Mouse (Mus musculus): ENCODE results near the gene Ptk7. TPM values are rescaled to one million over a fixed set of nuclear protein-coding genes. Genes with fewer than 3 reads are reported as not detected.
A peak's percentile ranks its signal among the peaks of the same experiment; 100 is the strongest.

Gene Ptk7
- 0.12 and 0.20 TPM in 2 replicates for total RNA-seq (2014; fragmentation: Nextera tagmentation)
- 0.14 and 0.53 TPM in 2 replicates for total RNA-seq (2017)

DNA sequence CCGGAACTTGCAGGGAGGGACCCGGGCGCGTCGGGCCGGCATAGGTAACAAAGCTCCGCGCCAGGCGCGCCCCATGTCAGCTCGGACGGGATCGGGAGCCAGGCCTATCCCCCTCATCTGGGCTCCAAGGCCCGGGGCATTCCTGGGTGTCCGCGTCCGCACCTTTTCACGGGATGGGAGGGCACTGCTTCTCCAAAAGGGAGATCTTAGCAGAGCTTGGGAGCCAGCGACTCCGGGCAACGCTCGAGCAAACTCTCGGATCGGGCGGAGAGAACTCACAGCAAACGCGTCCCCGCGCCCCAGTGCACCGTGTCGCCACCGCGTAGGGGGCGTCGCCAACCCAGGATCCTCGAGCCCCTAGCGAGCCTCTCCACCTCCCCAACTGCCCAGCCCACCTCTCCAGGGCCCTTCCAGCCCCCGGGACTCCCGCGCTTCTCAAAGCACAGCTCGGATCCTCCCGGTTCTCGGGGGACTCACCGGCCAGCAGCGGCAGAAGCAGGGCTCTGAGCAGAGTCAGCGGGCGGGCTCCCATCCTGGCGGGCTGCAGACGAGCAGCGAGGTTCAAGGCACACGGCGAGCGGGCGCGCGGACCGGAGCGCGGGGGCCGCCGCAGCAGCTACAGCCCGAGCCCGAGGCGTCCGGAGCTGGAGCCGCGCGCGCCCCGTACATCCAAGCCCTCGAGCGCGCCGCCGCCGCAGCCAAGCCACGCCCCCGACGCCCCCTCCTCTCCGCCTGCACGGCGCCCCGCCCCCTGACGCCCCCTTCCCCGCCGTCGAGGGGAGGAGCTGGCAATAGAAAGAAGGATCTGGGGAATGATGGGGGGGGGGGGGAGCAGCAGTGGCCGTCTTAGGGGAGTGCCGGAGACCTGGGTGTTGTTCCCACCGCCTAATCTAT is at the start of gene Ptk7:
Gene Ptk7, minus strand, starts transcription at position 714 of the 894 bp plus-strand sequence.
- ATAC-seq (replicated peaks; ENCODE audit: low FRiP score, low TSS enrichment, poor library complexity, severe bottlenecking) = peak; percentile 20; the same call in 1 of the 2 replicates

DNA sequence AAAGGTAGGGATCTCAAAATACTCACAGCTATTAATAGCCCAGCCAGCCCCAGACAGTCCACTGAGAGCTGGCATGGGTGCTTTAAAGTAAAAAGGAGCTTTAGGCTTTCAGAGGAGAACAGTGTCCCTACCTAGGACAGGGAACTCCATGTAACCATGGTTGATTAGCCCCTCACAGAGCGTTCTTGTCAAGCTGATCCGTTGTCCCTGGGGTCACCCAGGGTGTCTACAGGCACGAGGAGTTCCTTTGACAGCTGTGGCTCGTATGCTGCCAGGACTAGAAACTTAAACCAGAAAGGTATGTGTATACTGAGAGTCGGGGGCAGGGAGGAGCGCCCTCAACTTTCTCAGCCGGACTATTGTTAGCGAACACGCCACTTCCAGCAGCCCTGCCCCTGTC is 49.6 kb upstream of the Ptk7 start:
- ATAC-seq (replicated peaks; ENCODE audit: low FRiP score, low TSS enrichment, poor library complexity, severe bottlenecking) = no peak

DNA sequence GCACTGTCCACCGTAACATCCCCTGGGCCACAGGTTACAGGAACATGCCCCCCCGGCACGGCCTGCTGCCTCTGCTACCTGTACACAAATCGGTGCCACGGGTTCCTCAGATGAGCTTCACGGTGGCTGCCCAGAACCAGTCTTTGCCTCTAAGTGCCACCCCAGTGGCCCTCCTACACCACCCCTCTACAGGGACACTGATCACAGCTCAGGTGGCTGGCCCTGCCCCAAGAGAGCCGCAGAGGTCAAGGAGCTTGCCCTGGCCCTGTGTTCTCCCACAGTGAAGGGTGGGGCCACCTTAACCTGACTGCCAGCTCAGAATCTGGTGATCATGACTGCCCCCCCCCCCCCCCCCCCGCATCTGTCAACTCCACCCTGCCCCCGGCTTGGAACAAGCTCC is 49.1 kb upstream of the Ptk7 start, which contains the start of gene Mea1:
Gene Mea1, plus strand, starts transcription at position 378 of the 400 bp plus-strand sequence.
- ATAC-seq (replicated peaks; ENCODE audit: low FRiP score, low TSS enrichment, poor library complexity, severe bottlenecking) = no peak

DNA sequence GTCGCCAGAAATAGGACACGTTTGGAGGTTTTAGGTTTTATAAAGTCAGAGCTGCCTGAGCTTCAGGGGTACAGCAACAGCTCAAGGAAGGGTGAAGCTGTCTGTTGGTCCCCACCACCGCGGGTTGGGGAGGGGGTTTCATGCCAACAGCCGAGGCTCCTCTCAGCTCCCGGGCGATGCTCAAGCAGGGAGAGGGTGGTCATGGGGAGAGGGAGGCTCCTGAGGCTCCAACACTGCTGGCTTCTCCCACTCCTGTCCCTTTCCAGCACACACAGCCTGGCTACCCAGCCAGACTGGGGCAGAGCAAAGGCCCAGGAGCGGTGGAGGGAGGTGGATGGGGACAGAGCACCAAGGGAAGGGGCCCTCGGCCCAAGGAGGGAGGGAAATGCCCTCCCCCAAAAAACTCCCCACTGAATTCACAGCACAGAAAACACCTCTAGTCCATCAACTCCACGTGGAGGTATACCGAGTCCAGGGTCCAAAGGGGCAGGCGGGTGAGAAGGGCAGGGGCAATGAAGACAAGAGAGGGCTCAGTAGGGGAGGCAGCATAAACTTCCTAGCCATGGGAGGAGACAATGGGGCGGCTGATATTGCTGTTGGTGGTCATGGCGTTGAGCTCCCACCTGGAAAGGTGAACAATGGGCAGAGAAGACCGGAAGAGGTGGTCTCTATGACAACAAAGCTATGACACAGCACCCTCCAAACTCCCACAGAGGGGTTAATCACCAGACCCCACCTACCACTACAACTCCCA is 45.4 kb upstream of the Ptk7 start:
- peak; percentile 11; the same call in 1 of the 2 replicates for ATAC-seq (replicated peaks; ENCODE audit: low FRiP score, low TSS enrichment, poor library complexity, severe bottlenecking)

DNA sequence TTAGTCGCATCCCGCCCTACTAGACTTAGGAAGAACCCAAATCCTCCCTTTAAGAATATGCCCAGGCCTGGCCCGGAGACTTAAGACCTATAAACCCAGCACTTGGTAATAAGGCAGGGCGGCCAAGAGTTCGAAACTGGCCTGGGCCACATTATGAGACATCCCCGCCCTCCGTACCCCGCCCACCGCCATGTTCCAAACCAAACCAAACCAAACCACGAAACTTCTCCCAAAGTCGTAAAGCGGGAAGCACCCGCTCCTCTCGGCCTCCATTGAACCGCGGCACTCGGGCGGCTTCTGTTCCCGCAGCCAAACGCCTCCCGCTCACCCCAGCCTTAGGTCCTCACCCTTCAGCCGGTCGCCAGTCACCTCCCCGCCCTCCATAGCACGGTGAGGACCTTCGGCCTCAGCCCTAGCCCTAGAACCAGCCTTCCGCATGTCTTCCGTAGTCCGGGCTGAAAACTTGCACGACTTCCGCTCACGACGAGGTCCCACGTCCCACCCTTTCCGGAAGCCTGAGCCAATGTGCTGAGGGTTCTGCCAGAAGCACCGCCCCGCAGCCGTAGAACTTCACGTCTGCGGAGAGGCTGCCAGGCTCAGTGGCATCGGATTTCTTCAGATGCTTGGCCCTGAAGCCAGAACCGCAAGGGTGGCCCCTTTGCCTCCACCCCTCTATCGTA is 44.7 kb upstream of the Ptk7 start, which contains the start of gene Rrp36:
Gene Rrp36, minus strand, starts transcription at position 503 of the 680 bp plus-strand sequence.
- peak; percentile 98 for ATAC-seq (replicated peaks; ENCODE audit: low FRiP score, low TSS enrichment, poor library complexity, severe bottlenecking)

DNA sequence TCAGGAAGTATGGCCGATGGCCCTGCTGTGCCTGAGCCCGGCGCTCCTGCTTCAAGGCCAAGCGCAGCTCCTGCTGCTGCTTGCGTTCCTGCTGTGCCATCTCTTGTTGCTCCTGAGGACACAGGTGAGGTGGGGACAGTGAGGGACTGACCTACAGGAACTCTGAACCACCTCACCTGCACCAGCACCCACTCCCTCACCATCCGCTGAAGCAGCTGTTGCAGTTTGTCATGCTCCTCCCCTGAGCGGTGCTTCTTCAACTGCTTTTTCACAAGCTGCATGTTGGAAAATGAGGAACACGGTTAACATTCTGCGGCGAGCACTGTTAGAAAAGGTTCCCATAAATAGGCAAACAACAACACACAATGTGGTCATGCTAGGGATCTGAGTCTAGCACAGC is 40.6 kb upstream of the Ptk7 start:
- no peak for ATAC-seq (replicated peaks; ENCODE audit: low FRiP score, low TSS enrichment, poor library complexity, severe bottlenecking)

DNA sequence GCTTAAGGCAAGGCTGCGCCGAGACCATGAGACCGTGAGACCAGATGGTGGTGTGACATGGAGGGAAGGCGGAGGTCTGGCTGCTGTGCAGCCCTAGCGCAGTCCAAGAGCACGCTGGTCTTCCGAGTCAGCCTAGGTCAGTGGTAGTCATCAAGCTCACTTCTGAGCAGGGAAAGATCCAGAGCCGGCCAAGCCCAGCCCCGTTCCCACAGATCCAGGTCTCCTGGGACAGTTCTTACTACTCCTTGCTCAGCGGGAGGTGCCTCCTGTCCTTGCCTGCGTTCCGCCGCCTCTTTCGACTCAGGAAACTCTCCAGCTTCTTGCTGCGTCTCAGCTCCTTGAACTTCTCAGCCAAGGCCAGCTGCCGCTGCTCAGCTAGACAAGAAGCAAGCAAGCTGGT is 38.4 kb upstream of the Ptk7 start:
- no peak for ATAC-seq (replicated peaks; ENCODE audit: low FRiP score, low TSS enrichment, poor library complexity, severe bottlenecking)

DNA sequence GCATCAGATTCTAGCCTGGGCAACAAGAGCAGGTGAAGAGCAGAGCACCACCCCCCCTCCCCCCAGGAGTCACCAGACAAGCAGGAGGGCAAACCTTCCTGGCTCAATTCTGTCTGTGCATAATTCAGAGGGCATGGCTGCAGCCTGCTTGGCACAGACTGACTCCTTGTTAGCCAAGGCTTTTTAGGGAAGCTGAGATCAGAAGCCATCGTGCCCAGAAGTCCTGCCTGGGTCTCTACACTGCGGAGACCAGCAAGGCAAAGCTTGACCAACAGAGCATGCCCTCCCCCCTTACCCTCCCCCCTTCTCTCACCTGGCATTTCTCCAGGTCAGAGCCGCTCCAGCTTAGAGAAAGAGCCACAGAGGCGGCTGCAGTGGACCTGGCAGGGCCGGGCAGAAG is 33.4 kb upstream of the Ptk7 start:
- ATAC-seq (replicated peaks; ENCODE audit: low FRiP score, low TSS enrichment, poor library complexity, severe bottlenecking) = no peak

DNA sequence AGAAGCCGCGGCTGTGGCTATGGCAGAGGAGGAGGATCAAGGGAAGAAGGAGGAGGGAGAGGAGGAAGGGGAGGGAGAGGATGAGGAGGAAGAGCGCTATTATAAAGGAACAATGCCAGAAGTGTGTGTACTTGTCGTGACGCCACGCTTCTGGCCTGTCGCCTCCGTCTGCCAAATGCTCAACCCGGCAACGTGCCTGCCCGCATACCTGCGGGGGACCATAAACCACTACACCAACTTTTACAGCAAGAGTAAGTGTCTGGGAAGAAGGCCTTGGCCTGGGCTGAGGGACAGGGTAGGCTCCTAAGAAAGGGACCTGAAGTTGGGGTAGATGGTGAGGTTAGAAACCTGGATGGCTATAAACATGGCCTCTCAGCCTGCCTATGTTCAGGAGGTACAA is 32.7 kb upstream of the Ptk7 start:
- ATAC-seq (replicated peaks; ENCODE audit: low FRiP score, low TSS enrichment, poor library complexity, severe bottlenecking) = no peak

DNA sequence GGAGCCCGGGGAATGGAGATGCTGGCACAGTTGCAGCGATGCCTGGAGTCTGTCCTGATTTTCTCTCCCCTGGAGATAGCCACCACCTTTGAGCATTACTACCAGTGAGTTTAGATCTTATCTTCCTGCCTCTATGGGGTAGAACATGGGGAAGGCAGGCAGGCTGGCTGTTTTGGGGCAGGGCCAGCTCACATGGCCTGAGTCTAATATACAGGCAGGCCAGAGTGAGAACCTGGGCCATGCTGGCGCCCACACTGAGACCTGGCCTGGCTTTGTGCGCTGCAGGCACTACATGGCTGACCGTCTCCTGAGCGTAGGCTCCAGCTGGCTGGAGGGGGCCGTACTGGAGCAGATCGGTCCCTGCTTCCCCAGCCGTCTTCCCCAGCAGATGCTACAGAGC is 32.0 kb upstream of the Ptk7 start:
- no peak for ATAC-seq (replicated peaks; ENCODE audit: low FRiP score, low TSS enrichment, poor library complexity, severe bottlenecking)

DNA sequence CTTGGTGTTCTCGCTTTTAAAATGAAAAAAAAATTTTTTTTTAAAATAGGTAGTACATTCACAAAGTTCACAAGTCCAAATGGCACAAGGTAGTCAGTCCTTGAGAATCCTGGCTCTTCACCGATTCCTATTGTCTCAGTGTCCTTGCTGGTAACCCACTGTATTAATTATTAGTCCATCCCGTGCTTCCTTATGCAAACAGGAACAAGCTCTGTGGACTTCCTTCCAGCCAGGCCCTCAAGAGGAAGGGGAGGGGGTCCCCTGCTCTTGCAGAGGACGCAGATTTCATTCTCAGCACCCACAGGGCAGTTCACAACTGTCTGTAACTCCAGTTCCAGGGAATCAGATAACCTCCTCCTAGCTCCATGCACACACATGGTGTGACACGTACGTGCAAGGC is 26.8 kb upstream of the Ptk7 start:
- ATAC-seq (replicated peaks; ENCODE audit: low FRiP score, low TSS enrichment, poor library complexity, severe bottlenecking) = no peak

DNA sequence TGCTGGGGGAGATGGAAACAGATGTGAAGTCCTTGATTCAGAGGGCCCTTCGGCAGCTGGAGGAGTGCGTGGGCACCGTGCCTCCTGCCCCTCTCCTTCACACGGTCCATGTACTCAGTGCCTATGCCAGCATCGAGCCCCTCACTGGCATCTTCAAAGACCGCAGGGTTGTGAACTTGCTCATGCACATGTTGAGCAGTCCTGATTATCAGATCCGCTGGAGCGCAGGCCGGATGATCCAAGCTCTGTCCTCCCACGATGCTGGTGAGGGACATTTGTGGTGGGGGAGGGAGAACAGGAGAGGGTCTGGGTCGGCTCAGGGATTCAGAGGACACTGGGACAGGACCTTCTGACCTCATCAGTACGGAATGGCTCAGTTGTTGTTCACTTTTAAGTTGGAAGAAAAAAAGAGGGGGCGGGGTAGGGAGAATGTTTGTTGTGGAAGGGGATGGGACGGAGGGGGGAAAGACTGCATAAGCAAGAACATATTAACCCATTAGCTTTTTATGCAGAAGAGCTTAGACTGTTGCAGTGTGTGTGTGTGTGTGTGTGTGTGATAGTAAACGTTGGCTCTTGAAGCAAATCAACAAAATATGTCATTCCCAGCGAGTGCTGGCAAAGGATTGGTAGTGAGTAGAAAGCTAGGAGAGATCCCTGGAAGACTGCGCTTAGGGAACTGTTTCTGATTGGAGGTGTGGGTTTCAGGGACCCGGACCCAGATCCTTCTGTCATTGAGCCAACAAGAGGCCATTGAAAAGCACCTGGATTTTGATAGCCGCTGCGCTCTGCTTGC is 22.6 kb upstream of the Ptk7 start:
- ATAC-seq (replicated peaks; ENCODE audit: low FRiP score, low TSS enrichment, poor library complexity, severe bottlenecking) = no peak

DNA sequence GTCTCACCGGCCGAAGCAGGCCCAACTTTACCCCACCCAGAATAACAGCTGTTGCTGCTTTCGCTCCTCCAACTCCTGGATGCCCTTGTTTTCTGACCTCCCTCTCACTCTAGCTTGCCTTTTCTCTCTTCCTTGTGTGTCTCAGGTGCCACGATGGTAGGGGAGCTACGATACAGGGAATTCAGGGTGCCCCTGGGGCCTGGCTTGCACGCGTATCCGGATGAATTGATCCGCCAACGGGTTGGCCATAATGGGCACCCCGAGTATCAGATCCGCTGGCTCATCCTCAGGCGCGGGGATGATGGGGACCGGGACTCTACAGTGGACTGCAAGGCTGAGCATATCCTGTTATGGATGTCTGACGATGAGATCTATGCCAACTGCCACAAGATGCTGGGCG is 22.0 kb upstream of the Ptk7 start:
- ATAC-seq (replicated peaks; ENCODE audit: low FRiP score, low TSS enrichment, poor library complexity, severe bottlenecking) = no peak

DNA sequence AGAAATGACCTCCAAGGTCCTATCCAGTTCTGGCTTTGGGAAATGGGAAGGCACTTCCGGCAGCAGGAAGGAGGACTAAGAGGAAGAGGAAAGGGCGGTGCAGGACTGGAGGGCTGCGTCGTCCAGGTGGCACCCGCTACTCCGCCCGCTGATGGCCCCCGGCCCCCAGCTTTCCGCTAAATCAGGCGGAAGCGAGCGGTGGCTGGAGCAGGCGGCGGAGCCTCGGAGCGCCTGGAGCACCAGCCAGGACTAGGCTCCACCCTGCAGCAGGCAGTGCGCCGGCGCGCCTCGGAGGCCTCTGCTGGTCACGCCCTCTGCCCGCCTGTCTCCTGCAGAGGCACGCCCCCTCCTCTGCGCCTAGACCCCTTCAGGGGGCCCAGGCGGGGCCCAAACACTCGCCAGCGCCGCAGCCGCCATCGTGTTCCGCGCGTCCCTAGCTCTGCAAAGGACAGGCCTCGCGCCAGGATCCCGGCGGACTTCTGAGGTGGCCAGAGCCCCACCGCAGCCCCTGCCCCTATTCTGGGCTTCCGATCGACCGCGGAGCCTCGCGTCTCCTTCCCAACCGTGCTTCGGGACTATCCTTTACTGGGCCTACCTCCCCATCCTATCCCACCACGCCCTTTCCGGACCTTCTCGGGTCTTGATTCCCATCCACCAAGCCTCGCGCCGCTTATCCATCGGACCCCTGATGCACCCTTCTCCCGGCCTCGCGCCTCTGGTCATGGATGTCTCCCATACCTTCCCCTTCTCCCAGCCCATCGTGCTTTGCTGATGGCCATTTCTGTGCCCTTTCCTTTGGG is 21.1 kb upstream of the Ptk7 start, which contains the start of gene Cul7:
Gene Cul7, plus strand, starts transcription at position 106 of the 800 bp plus-strand sequence.
- peak; percentile 83 for ATAC-seq (replicated peaks; ENCODE audit: low FRiP score, low TSS enrichment, poor library complexity, severe bottlenecking)

DNA sequence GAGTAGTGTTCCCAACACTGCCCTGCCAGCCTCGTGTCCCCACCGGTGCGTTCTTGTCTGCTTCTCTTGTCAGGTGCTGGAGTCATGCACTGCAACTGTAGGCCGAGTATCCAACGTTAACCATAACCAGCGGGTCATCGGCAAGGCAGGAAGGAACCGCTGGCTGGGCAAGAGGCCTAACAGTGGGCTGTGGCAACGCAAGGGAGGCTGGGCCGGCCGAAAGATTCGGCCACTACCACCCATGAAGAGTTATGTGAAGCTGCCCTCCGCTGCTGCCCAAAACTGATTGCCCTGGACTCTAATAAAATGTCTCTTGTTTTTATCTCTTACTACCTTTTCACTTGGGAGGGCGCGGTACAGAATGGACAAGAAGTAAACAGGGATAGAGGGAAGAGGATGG is 20.5 kb upstream of the Ptk7 start:
- ATAC-seq (replicated peaks; ENCODE audit: low FRiP score, low TSS enrichment, poor library complexity, severe bottlenecking) = no peak

DNA sequence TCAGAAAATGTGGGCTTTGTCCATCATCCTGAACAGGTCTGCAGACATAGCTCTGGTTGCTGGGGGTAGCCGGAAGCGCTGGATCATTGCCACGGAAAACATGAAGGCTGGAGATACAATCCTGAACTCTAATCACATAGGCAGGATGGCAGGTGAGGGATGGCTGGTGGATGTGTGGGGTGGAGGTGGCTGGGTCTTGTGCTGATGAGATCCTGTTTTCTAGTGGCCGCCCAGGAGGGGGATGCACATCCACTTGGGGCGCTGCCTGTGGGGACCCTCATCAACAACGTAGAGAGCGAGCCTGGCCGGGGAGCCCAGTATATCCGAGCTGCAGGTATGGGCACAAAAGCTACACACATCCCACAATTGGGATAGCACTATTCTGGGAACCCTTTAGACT is 19.1 kb upstream of the Ptk7 start:
- no peak for ATAC-seq (replicated peaks; ENCODE audit: low FRiP score, low TSS enrichment, poor library complexity, severe bottlenecking)

DNA sequence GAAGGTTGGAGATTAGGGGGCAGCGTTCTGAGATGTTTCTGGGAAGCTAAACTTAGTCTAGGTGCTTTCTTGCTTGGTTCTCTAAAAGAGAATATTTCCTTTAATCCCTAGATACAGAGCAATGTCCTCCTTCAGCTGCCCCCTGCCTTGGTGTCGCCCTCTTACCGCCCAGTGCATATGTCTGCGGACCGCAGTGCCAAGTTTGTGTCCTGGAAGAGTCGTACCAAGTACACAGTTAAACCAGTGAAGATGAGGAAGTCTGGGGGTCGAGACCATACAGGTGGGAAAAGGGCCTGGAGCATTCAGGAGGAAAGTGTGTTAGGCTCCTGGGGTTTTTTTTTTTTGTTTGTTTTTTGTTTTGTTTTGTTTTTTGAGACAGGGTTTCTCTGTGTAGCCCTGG is 18.0 kb upstream of the Ptk7 start:
- ATAC-seq (replicated peaks; ENCODE audit: low FRiP score, low TSS enrichment, poor library complexity, severe bottlenecking) = no peak

DNA sequence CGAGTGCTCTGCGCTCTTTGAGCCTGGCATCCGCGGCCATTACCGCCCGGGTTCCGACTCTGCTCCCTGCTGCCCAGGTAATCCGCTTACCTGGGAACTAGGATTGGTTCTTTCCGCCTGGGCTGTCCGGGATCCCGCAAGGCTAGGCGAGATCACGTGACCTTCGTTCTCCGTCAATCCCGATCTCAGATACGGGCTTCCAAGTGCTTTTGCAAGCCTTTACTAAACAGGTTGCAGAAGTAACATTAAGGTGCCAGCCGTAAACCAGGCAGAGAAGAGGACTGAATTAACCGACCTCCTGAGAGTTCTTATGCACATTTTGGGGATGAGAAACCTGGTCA is 17.0 kb upstream of the Ptk7 start:
- ATAC-seq (replicated peaks; ENCODE audit: low FRiP score, low TSS enrichment, poor library complexity, severe bottlenecking) = peak; percentile 25

Measured in megakaryocyte-erythroid progenitor cell, adult 5-6 weeks (primary cell).